Mouse (Mus musculus) CD4-positive naive resting alpha-beta T cell, adult 57 days (primary cell): ENCODE measurements around the gene Clcn6. TPM values are rescaled to one million over a fixed set of nuclear protein-coding genes. Genes with fewer than 3 reads are reported as not detected.

ENCODE experiments used
- total RNA-seq: library from RNA; stranded (reverse); gene quantifications from one replicate; pipeline ENCODE4 v1.2.4, GENCODE M21; 2023

The Clcn6 gene
- 37.6 TPM for total RNA-seq

GRCm38 (mm10) chr4:148038600-148039253 lies at the start of gene Clcn6, which contains the start of gene Mthfr:
Gene Clcn6 (minus strand): TSS chr4:148038821.
Gene Mthfr (plus strand): TSS chr4:148039077.

DNA sequence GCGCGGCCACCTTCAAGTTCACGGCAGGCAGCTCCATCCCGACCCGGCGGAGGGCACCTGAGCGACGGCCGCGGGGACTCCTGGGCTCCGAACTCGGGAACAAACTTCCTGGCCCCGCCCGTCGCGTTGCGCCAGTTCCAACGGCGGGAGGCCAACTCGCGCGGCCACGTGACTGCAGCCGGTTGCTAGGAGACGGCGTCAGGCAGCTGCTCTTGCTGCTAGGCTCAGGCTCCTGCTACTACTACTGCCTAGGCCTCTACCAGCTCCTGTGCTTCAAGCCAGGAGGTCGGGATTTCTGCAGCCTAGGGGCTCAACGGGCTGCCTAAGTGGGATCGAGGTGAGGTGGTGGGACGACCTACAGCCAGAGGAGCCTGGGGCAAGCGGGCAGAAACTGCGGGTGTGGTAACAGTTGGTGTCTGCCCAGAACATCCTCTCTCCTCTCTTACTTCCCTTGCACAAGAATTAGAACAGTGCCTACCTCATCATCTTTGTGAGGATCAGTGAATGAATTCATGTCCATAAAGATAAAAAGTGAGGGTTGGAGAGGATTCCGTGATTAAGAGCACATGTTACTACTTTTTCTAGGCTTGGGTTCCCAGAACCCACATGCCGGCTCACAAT lies 49.4 kb upstream of the Clcn6 start, which contains the start of gene Agtrap:
Gene Agtrap, minus strand, starts transcription at position 125 of the 621 bp plus-strand sequence.

DNA sequence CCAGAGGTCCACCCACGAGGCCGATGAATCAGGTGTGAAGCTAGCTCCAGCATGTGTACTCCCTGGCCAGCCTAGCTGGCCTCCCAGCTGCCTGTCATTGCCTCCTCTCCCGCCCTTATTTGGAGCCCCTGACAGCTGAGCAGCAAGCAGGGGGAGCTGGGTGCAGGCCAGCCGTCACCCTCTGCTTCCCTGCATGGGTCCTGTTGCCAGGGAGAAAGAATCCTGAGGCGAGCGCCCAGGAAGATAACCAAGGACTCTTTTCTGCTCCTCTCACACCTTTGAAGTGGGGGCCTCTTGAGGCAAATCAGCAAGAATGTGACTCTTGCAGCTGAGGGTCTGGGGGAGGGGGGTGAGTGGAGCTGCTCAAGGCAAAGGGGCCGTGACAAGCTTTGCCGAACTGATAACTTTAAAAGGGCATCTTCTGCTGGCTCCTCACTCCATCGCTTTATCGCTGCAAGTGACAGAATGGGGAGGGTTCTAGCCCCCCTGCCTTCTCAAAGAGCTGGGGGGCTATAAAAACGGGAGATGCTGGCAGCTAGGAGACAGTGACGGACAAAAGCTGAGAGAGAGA lies 38.3 kb downstream of the Clcn6 start, which contains the start of gene Nppa:
Gene Nppa, plus strand, starts transcription at position 521 of the 571 bp plus-strand sequence.

GRCm38 (mm10) chr4:147985205-147986132 lies 53.2 kb downstream of the Clcn6 start, which contains the start of gene Nppb:
Gene Nppb (plus strand): TSS chr4:147985788.

Other genes starting within 250 kb of the Clcn6 start
- gene Zfp984, start 229.0 kb downstream of the Clcn6 start, total RNA-seq, result 9.0 TPM
- 5.2 TPM for gene Zfp933, start 190.5 kb downstream of the Clcn6 start, total RNA-seq
- 45.5 TPM for gene Miip, start 170.0 kb downstream of the Clcn6 start, total RNA-seq
- 16.8 TPM for gene Fv1, start 169.8 kb downstream of the Clcn6 start, total RNA-seq
- 37.0 TPM for gene Mfn2, start 134.1 kb downstream of the Clcn6 start, total RNA-seq
- gene Plod1, start 102.1 kb downstream of the Clcn6 start, total RNA-seq, result 9.5 TPM
- gene 2510039O18Rik, start 97.9 kb downstream of the Clcn6 start, total RNA-seq, result 63.6 TPM
- not detected for gene Nppb, start 53.0 kb downstream of the Clcn6 start, total RNA-seq
- gene Nppa, start 38.1 kb downstream of the Clcn6 start, total RNA-seq, result not detected
- 24.2 TPM for gene Mthfr, start 256 bp upstream of the Clcn6 start, total RNA-seq
- 18.2 TPM for gene Agtrap, start 49.2 kb upstream of the Clcn6 start, total RNA-seq
- gene Mad2l2, start 91.6 kb upstream of the Clcn6 start, total RNA-seq, result 23.5 TPM
- gene Draxin, start 91.9 kb upstream of the Clcn6 start, total RNA-seq, result not detected
- gene Fbxo6, start 113.3 kb upstream of the Clcn6 start, total RNA-seq, result 16.6 TPM
- 4.2 TPM for gene Fbxo44, start 121.7 kb upstream of the Clcn6 start, total RNA-seq
- not detected for gene Fbxo2, start 121.8 kb upstream of the Clcn6 start, total RNA-seq
- not detected for gene Disp3, start 249.1 kb upstream of the Clcn6 start, total RNA-seq